Mouse (Mus musculus) kidney, adult 2 months (tissue): ENCODE data around the gene Gapdh. TPM values are rescaled to one million over a fixed set of nuclear protein-coding genes. Genes with fewer than 3 reads are reported as not detected.
A peak's percentile ranks its signal among the peaks of the same experiment; 100 is the strongest.

Experiments
- DNase-seq: peaks from one replicate; pipeline ENCODE4 v3.0.0; 2021
- H3K27ac ChIP-seq: fragments of 200-500 bp; 2 replicates; pipeline ENCODE4 v1.5.1; 2012; ENCODE audit warnings: low read depth, low read length, control low read depth, inconsistent platforms; ENCODE audit not compliant: insufficient read depth
- H3K27me3 ChIP-seq: fragments of 200-500 bp; replicated peaks from 2 replicates; pipeline ENCODE4 v1.6.1; 2012; ENCODE audit warnings: mild to moderate bottlenecking, moderate library complexity, low read length, inconsistent platforms; ENCODE audit not compliant: control insufficient read depth, insufficient read depth
- H3K36me3 ChIP-seq: fragments of 200-500 bp; 2 replicates; pipeline ENCODE4 v1.6.1; 2012; ENCODE audit warnings: mild to moderate bottlenecking, moderate library complexity, low read length, inconsistent platforms; ENCODE audit not compliant: control insufficient read depth, insufficient read depth
- H3K4me1 ChIP-seq: fragments of 200-500 bp; 2 replicates; pipeline ENCODE4 v1.6.1; 2011; ENCODE audit warnings: low read length; ENCODE audit not compliant: control insufficient read depth, insufficient read depth
- H3K4me3 ChIP-seq: fragments of 200-500 bp; 2 replicates; pipeline ENCODE4 v1.5.1; 2011; ENCODE audit warnings: mild to moderate bottlenecking, low read depth, low read length, control low read depth; ENCODE audit not compliant: insufficient read depth
- CTCF ChIP-seq: fragments of 200-500 bp; conservative IDR thresholded peaks from 2 replicates; pipeline ENCODE4 v1.5.1; 2011; ENCODE audit warnings: low read depth, mild to moderate bottlenecking, control low read depth, low read length, moderate library complexity, mixed read lengths; ENCODE audit not compliant: insufficient read depth, insufficient read length
- POLR2A ChIP-seq: fragments of 200-500 bp; IDR thresholded peaks from one replicate; pipeline ENCODE4 v1.6.1; 2011; ENCODE audit warnings: low read depth, low read length, control low read depth
- WGBS: fragments of 180-500 bp; shearing (Covaris S2); methylation state at CpG from one replicate; pipeline ENCODE4 v1.1.7; 2018; 5-methylcytosine and 5-hydroxymethylcytosine counted together
- polyA plus RNA-seq: library from polyadenylated mRNA; depleted of rRNA; stranded (reverse); fragments of >200 nt; gene quantifications from 2 replicates; pipeline ENCODE4 v1.2.3, GENCODE M21; 2012

Gapdh gene
- polyA plus RNA-seq, 1 experiment, result 7,324 TPM

GRCm38 (mm10) chr6:125191332-125192015 lies 25.2 kb upstream of the Gapdh start, which contains the start of the genes Ncapd2 and Mrpl51:
Ncapd2 (minus strand) TSS chr6:125191701.
Mrpl51 (plus strand) TSS chr6:125191801.
- under 1% methylated on average over 54 of the region's 54 CpGs for WGBS
- Histone ChIP-seq H3K27me3 (no peaks in the 10 kb centered on the region), H3K4me1 (peaks cover 3% of the 10 kb centered on the region; the same call in 1 of the 2 replicates), H3K4me3 (peak within 1 kb of the TSS; percentile 87), H3K27ac (peak within 1 kb of the TSS; percentile 98), H3K36me3 (peaks cover 3% of the 10 kb centered on the region; the same call in 1 of the 2 replicates)
- no peak for TF ChIP-seq CTCF
- TF ChIP-seq POLR2A, result no peak
- DNase-seq, result peak; percentile 99

GRCm38 (mm10) chr6:125190816-125191215 lies 24.5 kb upstream of the Gapdh start:
- DNase-seq, result no peak
- Histone ChIP-seq H3K4me1 (peaks cover 3% of the 10 kb centered on the region; the same call in 1 of the 2 replicates), H3K36me3 (peaks cover 3% of the 10 kb centered on the region; the same call in 1 of the 2 replicates), H3K27ac (no peak overlapping the region; the same call in 1 of the 2 replicates), H3K27me3 (no peaks in the 10 kb centered on the region), H3K4me3 (no peak overlapping the region; the same call in 1 of the 2 replicates)
- TF ChIP-seq CTCF (no peak), POLR2A (no peak)

- no peaks in the 10 kb centered on the region; the same call in 1 of the 2 replicates for H3K4me1 ChIP-seq
- H3K27ac ChIP-seq, result no peak overlapping the region
- TF ChIP-seq POLR2A (no peak), CTCF (no peak)
- 86% methylated on average over 10 of the region's 10 CpGs for WGBS
- no peak for DNase-seq
- no peak overlapping the region for H3K4me3 ChIP-seq
- H3K27me3 ChIP-seq, result no peaks in the 10 kb centered on the region
- no peaks in the 10 kb centered on the region for H3K36me3 ChIP-seq
These were observed 19.9 kb upstream of the Gapdh start for GRCm38 (mm10) chr6:125186203-125186602.

- Histone ChIP-seq H3K4me1 (no peaks in the 10 kb centered on the region), H3K4me3 (no peak overlapping the region), H3K27me3 (no peaks in the 10 kb centered on the region), H3K36me3 (no peaks in the 10 kb centered on the region), H3K27ac (no peak overlapping the region)
- TF ChIP-seq CTCF (no peak), POLR2A (no peak)
- DNase-seq, result no peak
- WGBS, result 74% methylated on average over 5 of the region's 5 CpGs
These were observed 15.9 kb upstream of the Gapdh start for GRCm38 (mm10) chr6:125182133-125182532.

- H3K4me1 ChIP-seq, result no peaks in the 10 kb centered on the region
- 89% methylated on average over 7 of the region's 7 CpGs for WGBS
- H3K36me3 ChIP-seq, result no peaks in the 10 kb centered on the region
- no peak for TF ChIP-seq CTCF
- TF ChIP-seq POLR2A, result no peak
- no peak for DNase-seq
- H3K4me3 ChIP-seq, result no peak overlapping the region
- no peak overlapping the region for H3K27ac ChIP-seq
- H3K27me3 ChIP-seq, result no peaks in the 10 kb centered on the region
These were observed 13.3 kb upstream of the Gapdh start for GRCm38 (mm10) chr6:125179601-125180000.

GRCm38 (mm10) chr6:125175469-125175868 lies 9.2 kb upstream of the Gapdh start:
- TF ChIP-seq CTCF (no peak), POLR2A (no peak)
- no peaks in the 10 kb centered on the region for H3K4me1 ChIP-seq
- no peak overlapping the region for H3K4me3 ChIP-seq
- H3K27ac ChIP-seq, result no peak overlapping the region
- H3K27me3 ChIP-seq, result no peaks in the 10 kb centered on the region
- 84% methylated on average over 5 of the region's 5 CpGs for WGBS
- no peaks in the 10 kb centered on the region for H3K36me3 ChIP-seq
- no peak for DNase-seq

- no peak overlapping the region for H3K4me3 ChIP-seq
- 94% methylated on average over 7 of the region's 7 CpGs for WGBS
- no peaks in the 10 kb centered on the region for H3K4me1 ChIP-seq
- H3K27me3 ChIP-seq, result no peaks in the 10 kb centered on the region
- no peak overlapping the region for H3K27ac ChIP-seq
- no peaks in the 10 kb centered on the region for H3K36me3 ChIP-seq
- DNase-seq, result no peak
- no peak for TF ChIP-seq CTCF
These were observed 7.0 kb upstream of the Gapdh start for GRCm38 (mm10) chr6:125173256-125173655.

- Histone ChIP-seq H3K36me3 (no peaks in the 10 kb centered on the region), H3K4me1 (no peaks in the 10 kb centered on the region), H3K4me3 (no peak overlapping the region), H3K27me3 (no peaks in the 10 kb centered on the region), H3K27ac (no peak overlapping the region)
- TF ChIP-seq POLR2A (no peak), CTCF (no peak)
- DNase-seq, result no peak
- 84% methylated on average over 2 of the region's 2 CpGs for WGBS
These were observed 6.2 kb upstream of the Gapdh start for GRCm38 (mm10) chr6:125172474-125172873.
